ENCODE assay signal across 13 mouse cellular contexts in the genomic region with DNA sequence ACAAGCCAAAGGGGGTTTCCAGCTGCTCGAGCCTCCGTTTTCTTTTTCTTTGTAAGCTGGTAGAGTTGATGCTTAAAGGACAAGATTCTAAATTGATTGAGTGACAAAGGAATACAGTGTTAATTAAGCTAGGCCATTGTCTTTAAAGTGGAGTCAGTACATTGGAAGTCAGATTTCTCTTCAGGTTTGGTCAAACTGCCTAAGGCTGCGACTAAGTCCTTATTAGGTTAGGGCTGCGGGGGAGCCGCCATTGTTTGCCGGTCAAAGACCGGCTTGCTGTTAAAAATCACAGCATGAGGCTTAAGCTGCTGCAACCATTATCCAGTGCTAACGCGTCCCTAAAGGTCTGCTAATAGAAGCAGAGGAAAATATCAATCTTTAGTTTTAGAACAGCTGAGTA.
DNase-seq lines count a peak whose midpoint lies in the region; ATAC-seq and TF ChIP-seq lines count a peak whose summit lies in the region.
"Had no signal": no experiment of that assay in that cellular context is flagged by ENCODE, and none has a peak within 500 bp of the region (broad histone marks: within the 10 kb centered on the region; RNA-seq: fewer than 3 reads in every experiment).

No protein-coding gene starts in this region.

- H3K27me3 ChIP-seq in heart, embryonic 12.5 days (replicated peaks) = no peaks in the 10 kb centered on the region
- no peaks in the 10 kb centered on the region for H3K27me3 ChIP-seq in forebrain, embryonic 14.5 days (replicated peaks; ENCODE audit: control insufficient read depth, insufficient read depth, low read length)
- no peaks in the 10 kb centered on the region for H3K27me3 ChIP-seq in limb, embryonic 13.5 days
- H3K27me3 ChIP-seq in neural tube, embryonic 14.5 days (ENCODE audit: control insufficient read depth, insufficient read depth, low read length) = no peaks in the 10 kb centered on the region
- no peaks in the 10 kb centered on the region for H3K27me3 ChIP-seq in cerebellum, adult 2 months (ENCODE audit: control insufficient read depth, insufficient read depth, low read length)

- no peaks in the 10 kb centered on the region for H3K36me3 ChIP-seq in heart, embryonic 12.5 days
- H3K36me3 ChIP-seq in forebrain, embryonic 14.5 days (ENCODE audit: control insufficient read depth, insufficient read depth, low read length) = no peaks in the 10 kb centered on the region
- no peaks in the 10 kb centered on the region for H3K36me3 ChIP-seq in limb, embryonic 13.5 days
- H3K36me3 ChIP-seq in neural tube, embryonic 14.5 days (ENCODE audit: control insufficient read depth, insufficient read depth, low read length) = no peaks in the 10 kb centered on the region

- DNase-seq in heart, adult 9 months (ENCODE audit: low spot score in 2 of 2) = no peak
- DNase-seq in forebrain, embryonic 14.5 days (ENCODE audit: low spot score) = peak; percentile 54
- DNase-seq in cerebellum, postnatal 36 days = no peak
- DNase-seq in lung, postnatal 36 days = no peak
- no peak for DNase-seq in cerebellum, adult 2 months
- DNase-seq: cerebellum, postnatal 10 days; gastrocnemius, adult 2 months had no signal

- no peak for ATAC-seq in heart, embryonic 12.5 days (ENCODE audit: insufficient number of reproducible peaks, low FRiP score)
- ATAC-seq in forebrain, embryonic 14.5 days = peak; percentile 55; the same call in 1 of the 2 replicates
- no peak for ATAC-seq in limb, embryonic 13.5 days (ENCODE audit: low FRiP score, low read depth)
- peak; percentile 42; the same call in 1 of the 2 replicates for ATAC-seq in neural tube, embryonic 14.5 days (ENCODE audit: low read depth)
- ATAC-seq: activated CD4-positive, CD25-positive, alpha-beta regulatory T cell, adult 4 months; intestine, postnatal 0 days had no signal

- no peak for TF ChIP-seq CTCF in cerebellum, adult 2 months (IDR thresholded peaks at IDR 0.05; ENCODE audit: borderline replicate concordance, insufficient read depth, low read depth, low read length)

- 24% methylated on average over 9 of the region's 9 CpGs for WGBS in heart, embryonic 12.5 days
- 2% methylated on average over 9 of the region's 9 CpGs for WGBS in forebrain, embryonic 14.5 days
- 14% methylated on average over 9 of the region's 9 CpGs for WGBS in limb, embryonic 13.5 days
- 5% methylated on average over 9 of the region's 9 CpGs for WGBS in neural tube, embryonic 14.5 days
- WGBS in cerebellum, adult 2 months = 21% methylated on average over 9 of the region's 9 CpGs

- H3K4me1 ChIP-seq in heart, embryonic 12.5 days (replicated peaks) = peaks cover 8% of the 10 kb centered on the region
- peaks cover 9% of the 10 kb centered on the region for H3K4me1 ChIP-seq in forebrain, embryonic 14.5 days (ENCODE audit: control insufficient read depth, insufficient read depth, low read length)
- H3K4me1 ChIP-seq in limb, embryonic 13.5 days = peaks cover 11% of the 10 kb centered on the region
- peaks cover 6% of the 10 kb centered on the region for H3K4me1 ChIP-seq in neural tube, embryonic 14.5 days (ENCODE audit: control insufficient read depth, insufficient read depth, low read length)
- H3K4me1 ChIP-seq in cerebellum, adult 2 months (ENCODE audit: control insufficient read depth, insufficient read depth, low read length) = no peaks in the 10 kb centered on the region

- no peaks in the 10 kb centered on the region for H3K9me3 ChIP-seq in heart, embryonic 12.5 days (replicated peaks)
- H3K9me3 ChIP-seq in forebrain, embryonic 14.5 days (replicated peaks; ENCODE audit: control insufficient read depth, low read length) = no peaks in the 10 kb centered on the region
- H3K9me3 ChIP-seq in limb, embryonic 13.5 days = no peaks in the 10 kb centered on the region
- H3K9me3 ChIP-seq in neural tube, embryonic 14.5 days (ENCODE audit: control insufficient read depth, low read length) = no peaks in the 10 kb centered on the region

- H3K4me3 ChIP-seq in heart, embryonic 12.5 days = no peak overlapping the region
- 0 out of 2 replicates have a peak overlapping the region, but pooled peaks have one; percentile 8 for H3K4me3 ChIP-seq in forebrain, embryonic 14.5 days (ENCODE audit: low read depth, low read length)
- H3K4me3 ChIP-seq in limb, embryonic 13.5 days = no peak overlapping the region
- H3K4me3 ChIP-seq in neural tube, embryonic 14.5 days (ENCODE audit: low read depth, low read length) = no peak overlapping the region
- H3K4me3 ChIP-seq in cerebellum, adult 2 months (replicated peaks; ENCODE audit: insufficient read depth, low read depth, low read length) = no peak overlapping the region
- H3K4me3 ChIP-seq: gastrocnemius, adult 2 months had no signal

- no peak overlapping the region for H3K27ac ChIP-seq in heart, embryonic 12.5 days (ENCODE audit: poor library complexity, severe bottlenecking)
- H3K27ac ChIP-seq in forebrain, embryonic 14.5 days (ENCODE audit: low read depth, low read length) = peak overlapping the region; percentile 33; the same call in 1 of the 2 replicates
- H3K27ac ChIP-seq in limb, embryonic 13.5 days = no peak overlapping the region
- H3K27ac ChIP-seq in neural tube, embryonic 14.5 days (ENCODE audit: low read depth, low read length) = peak overlapping the region; percentile 39
- no peak overlapping the region for H3K27ac ChIP-seq in cerebellum, adult 2 months (ENCODE audit: insufficient read depth, low read length)
- H3K27ac ChIP-seq: gastrocnemius, adult 2 months; stomach, postnatal 0 days had no signal

- H3K9ac ChIP-seq in heart, embryonic 12.5 days = no peak overlapping the region
- H3K9ac ChIP-seq in forebrain, embryonic 14.5 days (ENCODE audit: low read length) = peak overlapping the region; percentile 17; the same call in 1 of the 2 replicates
- H3K9ac ChIP-seq in limb, embryonic 13.5 days = no peak overlapping the region
- 0 out of 2 replicates have a peak overlapping the region, but pooled peaks have one; percentile 16 for H3K9ac ChIP-seq in neural tube, embryonic 14.5 days (replicated peaks; ENCODE audit: low read depth, low read length)

- 0 out of 2 replicates have a peak overlapping the region, but pooled peaks have one; percentile 7 for H3K4me2 ChIP-seq in heart, embryonic 12.5 days
- H3K4me2 ChIP-seq in forebrain, embryonic 14.5 days (ENCODE audit: low read length) = peak overlapping the region; percentile 36
- H3K4me2 ChIP-seq in limb, embryonic 13.5 days (replicated peaks) = peak overlapping the region; percentile 12
- no peak overlapping the region for H3K4me2 ChIP-seq in neural tube, embryonic 14.5 days (ENCODE audit: low read depth, low read length)

- TF ChIP-seq POLR2A in cerebellum, adult 2 months (IDR thresholded peaks at IDR 0.05; ENCODE audit: borderline replicate concordance, insufficient read depth, low read length) = no peak

Comparison
In these comparisons a context has a peak if more than half of its experiments do, and no peak if none do; other contexts are left out.
1. ATAC-seq: peak in forebrain, embryonic 14.5 days (single experiment) and neural tube, embryonic 14.5 days (single experiment); none in heart, embryonic 12.5 days (single experiment) and limb, embryonic 13.5 days (single experiment).
2. H3K27ac ChIP-seq: peak in forebrain, embryonic 14.5 days (single experiment) and neural tube, embryonic 14.5 days (single experiment); none in heart, embryonic 12.5 days (single experiment), limb, embryonic 13.5 days (single experiment) and cerebellum, adult 2 months (single experiment).
3. H3K9ac ChIP-seq: peak in forebrain, embryonic 14.5 days (single experiment) and neural tube, embryonic 14.5 days (single experiment); none in heart, embryonic 12.5 days (single experiment) and limb, embryonic 13.5 days (single experiment).